Mouse (Mus musculus) macrophage (primary cell): ENCODE data around the gene Ppp1ca. TPM values are rescaled to one million over a fixed set of nuclear protein-coding genes. Genes with fewer than 3 reads are reported as not detected.

Source experiments
- H3K27ac ChIP-seq: fragments of 350-480 bp; formaldehyde crosslinking; 2 replicates; pipeline ENCODE4 v1.9.0; 2021
- H3K36me3 ChIP-seq: fragments of 350-480 bp; formaldehyde crosslinking; 2 replicates; pipeline ENCODE4 v1.9.0; 2021; ENCODE audit errors: inconsistent target
- H3K4me3 ChIP-seq: fragments of 350-480 bp; formaldehyde crosslinking; 2 replicates; pipeline ENCODE4 v1.9.0; 2021; ENCODE audit errors: inconsistent target
- H3K79me2 ChIP-seq: fragments of 350-480 bp; formaldehyde crosslinking; 2 replicates; pipeline ENCODE4 v1.9.0; 2021; ENCODE audit errors: inconsistent target
- WGBS: methylation state at CpG from one replicate; pipeline ENCODE4 v1.1.7; 2026; ENCODE audit warnings: inconsistent platforms; ENCODE audit not compliant: missing documents; 5-methylcytosine and 5-hydroxymethylcytosine counted together
- polyA plus RNA-seq: library from polyadenylated mRNA; stranded (reverse); fragments of 250-400 nt; gene quantifications from 3 replicates; pipeline ENCODE4 v1.2.4, GENCODE M21; 2018; ENCODE audit warnings: inconsistent platforms

Gene Ppp1ca
- polyA plus RNA-seq, 1 experiment from 2014 or later = 413 TPM

- WGBS = 89% methylated on average over 22 of the region's 22 CpGs
- no peak overlapping the region for H3K27ac ChIP-seq
- peaks cover 26% of the 10 kb centered on the region for H3K79me2 ChIP-seq
- H3K4me3 ChIP-seq = no peak overlapping the region
- H3K36me3 ChIP-seq = peaks cover 41% of the 10 kb centered on the region
Observed at GRCm38 (mm10) chr19:4150567-4151487, 41.0 kb upstream of the Ppp1ca start.

- Histone ChIP-seq H3K79me2 (peaks cover 26% of the 10 kb centered on the region), H3K36me3 (peaks cover 43% of the 10 kb centered on the region), H3K27ac (no peak overlapping the region), H3K4me3 (no peak overlapping the region)
- 84% methylated on average over 4 of the region's 5 CpGs for WGBS
Observed at GRCm38 (mm10) chr19:4151488-4151860, 40.4 kb upstream of the Ppp1ca start.

- Histone ChIP-seq H3K79me2 (peaks cover 26% of the 10 kb centered on the region), H3K27ac (no peak overlapping the region), H3K36me3 (peaks cover 47% of the 10 kb centered on the region), H3K4me3 (no peak overlapping the region)
- WGBS = 91% methylated on average over 5 of the region's 5 CpGs
Observed at GRCm38 (mm10) chr19:4151898-4152297, 40.0 kb upstream of the Ppp1ca start.

- peaks cover 26% of the 10 kb centered on the region for H3K79me2 ChIP-seq
- H3K36me3 ChIP-seq = peaks cover 53% of the 10 kb centered on the region
- H3K4me3 ChIP-seq = no peak overlapping the region
- H3K27ac ChIP-seq = no peak overlapping the region
- WGBS = 93% methylated on average over 8 of the region's 8 CpGs
Observed at GRCm38 (mm10) chr19:4152445-4153231, 39.2 kb upstream of the Ppp1ca start.

- peaks cover 26% of the 10 kb centered on the region for H3K79me2 ChIP-seq
- 88% methylated on average over 11 of the region's 11 CpGs for WGBS
- H3K36me3 ChIP-seq = peaks cover 55% of the 10 kb centered on the region
- no peak within 1 kb of the TSS for H3K4me3 ChIP-seq
- H3K27ac ChIP-seq = no peak within 1 kb of the TSS
Observed at GRCm38 (mm10) chr19:4153232-4153654, 38.6 kb upstream of the Ppp1ca start, which contains the start of gene Ptprcap. Gene Ptprcap (plus strand): TSS chr19:4153604.

- Histone ChIP-seq H3K27ac (no peak overlapping the region), H3K4me3 (no peak overlapping the region), H3K36me3 (peaks cover 69% of the 10 kb centered on the region), H3K79me2 (peaks cover 15% of the 10 kb centered on the region)
- WGBS = 22% methylated on average over 13 of the region's 13 CpGs
Observed at GRCm38 (mm10) chr19:4154437-4155222, 37.2 kb upstream of the Ppp1ca start.

GRCm38 (mm10) chr19:4155223-4156072, 36.4 kb upstream of the Ppp1ca start:
- WGBS = 51% methylated on average over 6 of the region's 6 CpGs
- Histone ChIP-seq H3K79me2 (peaks cover 7% of the 10 kb centered on the region; the same call in 1 of the 2 replicates), H3K27ac (no peak overlapping the region), H3K4me3 (no peak overlapping the region), H3K36me3 (peaks cover 64% of the 10 kb centered on the region)

- Histone ChIP-seq H3K4me3 (no peak overlapping the region), H3K27ac (no peak overlapping the region), H3K79me2 (no peaks in the 10 kb centered on the region; the same call in 1 of the 2 replicates), H3K36me3 (peaks cover 63% of the 10 kb centered on the region)
- 68% methylated on average over 20 of the region's 20 CpGs for WGBS
Observed at GRCm38 (mm10) chr19:4156073-4156579, 35.7 kb upstream of the Ppp1ca start.

- H3K4me3 ChIP-seq = no peak overlapping the region
- 89% methylated on average over 11 of the region's 12 CpGs for WGBS
- peaks cover 63% of the 10 kb centered on the region for H3K36me3 ChIP-seq
- no peaks in the 10 kb centered on the region for H3K79me2 ChIP-seq
- no peak overlapping the region for H3K27ac ChIP-seq
Observed at GRCm38 (mm10) chr19:4156771-4157170, 35.1 kb upstream of the Ppp1ca start.

GRCm38 (mm10) chr19:4159049-4159448, 32.8 kb upstream of the Ppp1ca start:
- 93% methylated on average over 8 of the region's 8 CpGs for WGBS

GRCm38 (mm10) chr19:4162646-4163542, 29.0 kb upstream of the Ppp1ca start, which contains the start of gene Rps6kb2:
Gene Rps6kb2 (minus strand): TSS chr19:4163354.
- H3K27ac ChIP-seq = peak within 1 kb of the TSS; percentile 36
- WGBS = 9% methylated on average over 42 of the region's 42 CpGs

More at GRCm38 (mm10) chr19:4159049-4159448, 32.8 kb upstream of the Ppp1ca start:
- H3K36me3 ChIP-seq = peaks cover 42% of the 10 kb centered on the region
- H3K79me2 ChIP-seq = peaks cover 12% of the 10 kb centered on the region; the same call in 1 of the 2 replicates
- no peak overlapping the region for H3K27ac ChIP-seq
- no peak overlapping the region for H3K4me3 ChIP-seq

GRCm38 (mm10) chr19:4163543-4163887, 28.4 kb upstream of the Ppp1ca start:
- Histone ChIP-seq H3K36me3 (peaks cover 25% of the 10 kb centered on the region), H3K27ac (peak overlapping the region; percentile 36), H3K4me3 (peak overlapping the region; percentile 84), H3K79me2 (peaks cover 12% of the 10 kb centered on the region; the same call in 1 of the 2 replicates)
- 39% methylated on average over 4 of the region's 4 CpGs for WGBS

More at GRCm38 (mm10) chr19:4162646-4163542, 29.0 kb upstream of the Ppp1ca start, which contains the start of gene Rps6kb2:
- Histone ChIP-seq H3K79me2 (peaks cover 12% of the 10 kb centered on the region; the same call in 1 of the 2 replicates), H3K4me3 (peak within 1 kb of the TSS; percentile 84), H3K36me3 (peaks cover 30% of the 10 kb centered on the region)
